Mouse (Mus musculus) C2C12 (cell line): Measurements from ENCODE around the gene Mrps7.

Experiments used
- CEBPB ChIP-seq: IDR thresholded peaks from one replicate; pipeline ENCODE4 v1.6.1; 2011; ENCODE audit warnings: low read depth, mild to moderate bottlenecking, control low read depth, moderate library complexity
- CTCF ChIP-seq: IDR thresholded peaks from one replicate; pipeline ENCODE4 v1.5.1; 2011; ENCODE audit not compliant: control insufficient read depth, insufficient read depth, insufficient read length
- MAX ChIP-seq: IDR thresholded peaks from one replicate; pipeline ENCODE4 v1.6.1; 2011; ENCODE audit warnings: mild to moderate bottlenecking, control low read depth
- MYOD1 ChIP-seq: IDR thresholded peaks from one replicate; pipeline ENCODE4 v1.6.1; 2011; ENCODE audit warnings: low read depth; ENCODE audit not compliant: control insufficient read depth, insufficient read length
- MYOG ChIP-seq: IDR thresholded peaks from one replicate; pipeline ENCODE4 v1.6.1; 2011; ENCODE audit not compliant: control insufficient read depth, insufficient read length; ENCODE audit errors: extremely low read depth
- USF1 ChIP-seq: IDR thresholded peaks from one replicate; pipeline ENCODE4 v1.6.1; 2011; ENCODE audit warnings: low read depth, mild to moderate bottlenecking, control low read depth, moderate library complexity

GRCm38 (mm10) chr11:115640311-115640828 lies 36.6 kb downstream of the Mrps7 start:
- no peak for TF ChIP-seq CTCF
- no peak for TF ChIP-seq MYOD1
- TF ChIP-seq MAX, result no peak
- no peak for TF ChIP-seq CEBPB
- TF ChIP-seq MYOG, result no peak
- no peak for TF ChIP-seq USF1
